Mouse (Mus musculus): ENCODE measurements around the gene Egln2. TPM values are rescaled to one million over a fixed set of nuclear protein-coding genes. Genes with fewer than 3 reads are reported as not detected.

The Egln2 gene
- total RNA-seq, 4 experiments from 2014 or later = 60.7 to 62.6 (median 62.2) TPM

GRCm38 (mm10) chr7:27132588-27132987, 34.0 kb downstream of the Egln2 start:
- peak; percentile 36 for DNase-seq (ENCODE audit: low spot score)

GRCm38 (mm10) chr7:27131387-27131786, 35.2 kb downstream of the Egln2 start:
- no peak for DNase-seq (ENCODE audit: low spot score)

DNA sequence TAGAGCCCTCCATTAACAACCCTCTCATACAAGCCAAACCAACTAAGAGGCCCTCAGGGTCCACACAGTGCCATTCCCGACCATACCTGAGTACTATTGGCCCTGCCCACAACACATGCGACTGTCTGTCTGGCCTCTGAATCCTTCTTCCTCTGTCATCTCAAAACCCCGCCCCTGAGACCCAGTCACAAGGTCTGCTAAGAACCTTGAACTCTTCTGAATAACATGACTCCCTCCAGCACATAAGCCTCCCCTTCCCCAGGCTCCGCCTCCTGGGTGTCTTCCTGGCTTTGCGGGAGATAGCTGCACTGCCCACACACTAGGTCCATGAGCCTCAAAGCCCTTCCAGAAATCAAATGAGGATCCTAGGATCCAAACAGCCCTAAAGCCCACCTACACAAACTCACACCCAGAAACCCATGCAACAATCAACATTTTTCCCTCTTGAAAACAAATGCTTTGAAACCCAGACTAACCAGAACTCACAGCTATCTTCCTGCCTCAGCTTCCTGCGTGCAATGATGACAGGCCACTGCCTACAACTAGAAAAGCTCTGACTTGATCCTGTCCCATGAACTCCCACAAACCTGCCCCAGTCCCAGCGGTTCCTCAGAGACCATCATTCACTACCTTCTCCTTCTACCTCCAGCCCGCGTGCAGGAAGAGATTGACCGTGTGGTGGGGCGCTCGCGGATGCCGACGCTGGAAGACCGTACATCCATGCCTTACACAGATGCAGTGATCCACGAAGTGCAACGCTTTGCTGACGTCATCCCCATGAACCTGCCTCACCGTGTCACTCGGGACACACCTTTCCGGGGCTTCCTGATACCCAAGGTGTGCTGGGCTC, 35.9 kb downstream of the Egln2 start:
- DNase-seq (ENCODE audit: low spot score) = no peak

- DNase-seq (ENCODE audit: low spot score) = no peak
Observed at GRCm38 (mm10) chr7:27129811-27130210, 36.8 kb downstream of the Egln2 start.

DNA sequence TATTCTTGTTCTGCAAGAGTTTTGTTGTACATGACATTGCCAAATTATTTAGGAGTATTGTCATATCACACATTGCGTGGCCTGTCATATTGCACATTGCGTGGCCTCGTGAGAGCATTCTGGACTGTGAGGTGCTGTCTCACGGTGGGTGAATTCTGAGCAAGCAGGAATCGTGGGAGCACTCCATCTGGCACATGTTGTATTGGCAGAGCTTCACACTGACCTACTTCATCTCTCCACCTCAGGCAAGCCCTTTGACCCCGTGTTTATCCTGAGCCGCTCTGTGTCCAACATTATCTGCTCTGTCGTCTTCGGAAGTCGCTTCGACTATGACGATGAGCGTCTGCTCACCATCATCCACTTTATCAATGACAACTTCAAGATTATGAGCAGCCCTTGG, 37.7 kb downstream of the Egln2 start:
- no peak for DNase-seq (ENCODE audit: low spot score)

DNA sequence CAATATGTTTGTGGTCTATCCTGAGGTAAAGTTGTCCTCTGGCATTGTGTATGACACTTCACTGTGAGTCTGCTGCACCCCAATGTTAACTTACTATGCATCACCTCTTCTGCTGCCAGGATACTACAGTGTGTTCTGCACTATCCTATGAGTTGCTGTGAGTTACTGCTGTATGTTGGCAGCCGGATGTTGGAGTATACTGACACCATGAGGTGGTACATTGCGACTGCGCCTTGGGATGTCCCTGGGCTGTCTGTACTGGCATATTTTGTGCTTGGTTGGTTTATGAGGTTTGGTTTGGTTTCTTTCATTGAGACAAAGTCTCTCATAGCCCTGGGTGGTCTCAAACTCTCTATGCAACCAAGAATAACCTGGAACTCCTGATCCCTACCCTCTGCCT, 38.4 kb downstream of the Egln2 start:
- no peak for DNase-seq (ENCODE audit: low spot score)

- DNase-seq (ENCODE audit: low spot score) = no peak
Observed at GRCm38 (mm10) chr7:27124969-27125368, 41.6 kb downstream of the Egln2 start.

GRCm38 (mm10) chr7:27124305-27124832, 42.2 kb downstream of the Egln2 start:
- no peak for DNase-seq (ENCODE audit: low spot score)

DNA sequence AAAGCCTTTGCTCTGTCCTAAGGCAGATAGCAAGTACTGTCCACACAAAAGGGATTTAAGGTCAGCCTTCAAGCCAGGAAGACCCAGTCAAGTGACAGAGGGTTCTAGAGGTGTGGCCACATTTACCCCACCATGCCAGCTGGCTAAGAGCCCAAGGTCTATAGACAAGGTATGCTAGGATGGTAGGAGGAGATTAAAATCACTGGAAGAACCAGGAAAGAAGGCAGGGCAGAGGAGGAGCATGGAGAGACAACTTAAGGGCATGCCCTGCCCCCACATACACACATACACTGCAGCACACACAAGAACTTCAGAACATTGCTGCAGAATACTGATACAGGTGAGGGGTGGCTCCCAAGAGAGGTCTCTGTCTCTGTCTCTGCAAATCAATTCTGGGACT, 46.9 kb downstream of the Egln2 start, which contains the start of gene Cyp2f2:
Gene Cyp2f2, plus strand, starts transcription at position 234 of the 400 bp plus-strand sequence.
- DNase-seq (ENCODE audit: low spot score) = no peak

DNA sequence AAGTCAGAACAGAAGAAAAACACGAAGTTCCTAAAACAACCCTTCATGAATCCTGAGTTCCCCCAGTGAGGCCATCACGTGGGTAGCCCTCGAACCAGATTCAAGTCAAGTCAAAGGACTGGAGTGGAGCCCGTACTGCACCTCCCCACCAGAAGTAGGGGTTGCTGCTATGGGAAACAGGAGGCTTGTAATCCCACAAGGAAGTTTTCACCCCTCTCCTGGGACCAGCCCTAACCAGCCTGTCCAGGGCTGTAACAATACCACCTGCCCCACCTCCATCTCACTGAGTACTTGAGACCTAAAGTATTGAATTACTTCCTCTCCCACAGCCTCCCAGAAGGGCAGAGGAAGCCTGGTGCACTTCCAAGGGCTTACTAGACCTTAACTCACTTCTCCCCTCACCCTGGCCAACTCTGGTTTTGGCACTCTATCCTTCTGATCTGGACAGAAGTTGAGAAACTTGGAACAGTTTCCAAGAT, 48.5 kb downstream of the Egln2 start:
- peak; percentile 11 for DNase-seq (ENCODE audit: low spot score)

DNA sequence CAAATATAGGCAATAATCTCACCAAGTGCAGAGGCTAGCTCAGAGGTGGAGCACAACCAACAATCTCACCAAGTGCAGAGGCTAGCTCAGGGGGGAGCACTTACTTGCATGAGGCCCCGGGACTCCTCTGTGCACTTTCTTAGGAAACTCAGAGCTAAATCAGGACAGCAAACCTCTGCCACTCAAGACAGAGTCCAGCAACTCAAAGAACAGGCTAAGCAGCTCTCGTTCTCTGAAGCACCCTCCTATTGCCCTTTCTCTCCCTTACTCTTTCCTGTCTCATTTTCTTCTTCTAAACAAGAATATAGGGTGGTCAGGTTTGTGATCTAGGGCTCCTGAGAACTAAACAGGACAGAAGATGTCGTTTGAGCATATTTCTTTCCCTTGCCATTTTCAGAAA, 54.6 kb downstream of the Egln2 start:
- DNase-seq (ENCODE audit: low spot score) = no peak

GRCm38 (mm10) chr7:27111038-27111437, 55.6 kb downstream of the Egln2 start:
- no peak for DNase-seq (ENCODE audit: low spot score)

GRCm38 (mm10) chr7:27110327-27110726, 56.3 kb downstream of the Egln2 start:
- DNase-seq (ENCODE audit: low spot score) = no peak

Small RNA genes lying within 50 kb of the gene (microRNA-seq; reads per million reads assigned to microRNA genes)
- gene Mir1191 (not detected), gene Mir3101 (not detected)

Other genes with a start within 250 kb of the Egln2 start
- gene Cyp2a22, start 227.4 kb downstream of the Egln2 start, total RNA-seq (2022) = not detected
- not detected for gene Cyp2a12, start 137.7 kb downstream of the Egln2 start, total RNA-seq (2022)
- 1 to 10 TPM in 2 of 4 experiments, under 1 TPM in 2; 0.60 to 6.6 (median 1.4) TPM for gene Cyp2f2, start 46.9 kb downstream of the Egln2 start, total RNA-seq (2022)
- not detected for gene Cyp2t4, start 13.1 kb downstream of the Egln2 start, total RNA-seq (2022)
- gene Rab4b, start 12.1 kb upstream of the Egln2 start, total RNA-seq (2022) = 10 to 100 TPM in 3 of 4 experiments, 1 to 10 TPM in 1; 9.4 to 13.5 (median 12.3) TPM
- not detected for gene Gm21983, start 14.3 kb upstream of the Egln2 start, total RNA-seq (2022)
- under 1 TPM in 3 of 4 experiments, not detected in 1; 0.52 to 0.89 (median 0.53) TPM for gene Mia, start 14.4 kb upstream of the Egln2 start, total RNA-seq (2022)
- gene BC024978, start 29.0 kb upstream of the Egln2 start, total RNA-seq (2022) = 10 to 100 TPM; 14.1 to 19.5 (median 15.8) TPM
- gene Snrpa, start 29.5 kb upstream of the Egln2 start, total RNA-seq (2022) = 10 to 100 TPM; 39.6 to 48.6 (median 47.4) TPM
- 1 to 10 TPM; 4.6 to 6.2 (median 4.8) TPM for gene Itpkc, start 61.9 kb upstream of the Egln2 start, total RNA-seq (2022)
- gene Coq8b, start 66.2 kb upstream of the Egln2 start, total RNA-seq (2022) = 10 to 100 TPM in 2 of 4 experiments, 1 to 10 TPM in 2; 9.0 to 12.6 (median 10.1) TPM
- gene Numbl, start 91.6 kb upstream of the Egln2 start, total RNA-seq (2022) = 1 to 10 TPM; 3.4 to 5.0 (median 4.1) TPM
- gene Ltbp4, start 170.9 kb upstream of the Egln2 start, total RNA-seq (2022) = 100 to 1,000 TPM; 166 to 198 (median 187) TPM
- gene Shkbp1, start 189.2 kb upstream of the Egln2 start, total RNA-seq (2022) = 1 to 10 TPM; 4.8 to 8.0 (median 6.0) TPM
- gene Gm20479, start 190.6 kb upstream of the Egln2 start, total RNA-seq (2022) = not detected